Mouse (Mus musculus): ENCODE data around the gene Lypd5. TPM values are rescaled to one million over a fixed set of nuclear protein-coding genes. Genes with fewer than 3 reads are reported as not detected.
A peak's percentile ranks its signal among the peaks of the same experiment; 100 is the strongest.

The Lypd5 gene
- polyA plus RNA-seq, 1 experiment, result not detected

DNA sequence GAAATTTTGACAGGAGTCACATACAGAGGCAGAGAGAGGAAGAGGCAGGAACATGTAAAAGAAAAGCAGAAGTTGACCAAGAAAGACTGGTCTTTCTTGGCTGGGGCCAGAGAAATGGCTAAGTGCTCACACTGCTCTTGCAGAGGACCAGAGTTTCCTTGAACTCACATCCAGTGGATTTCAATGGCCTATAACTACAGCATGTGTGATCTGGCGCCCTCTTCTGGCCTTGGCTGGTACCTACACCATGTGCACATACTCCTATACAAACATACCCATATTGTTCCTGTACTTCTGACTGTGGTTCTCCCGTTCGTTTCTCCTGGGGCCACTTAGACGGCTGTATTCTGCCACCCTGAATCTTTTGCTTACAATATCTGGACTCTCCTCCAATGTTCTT lies 12.0 kb downstream of the Lypd5 start:
- no peak for DNase-seq (ENCODE audit: low spot score)

GRCm38 (mm10) chr7:24363228-24363627 lies 14.2 kb downstream of the Lypd5 start:
- DNase-seq (ENCODE audit: low spot score), result no peak

GRCm38 (mm10) chr7:24364827-24365226 lies 15.8 kb downstream of the Lypd5 start:
- DNase-seq (ENCODE audit: low spot score), result no peak

DNA sequence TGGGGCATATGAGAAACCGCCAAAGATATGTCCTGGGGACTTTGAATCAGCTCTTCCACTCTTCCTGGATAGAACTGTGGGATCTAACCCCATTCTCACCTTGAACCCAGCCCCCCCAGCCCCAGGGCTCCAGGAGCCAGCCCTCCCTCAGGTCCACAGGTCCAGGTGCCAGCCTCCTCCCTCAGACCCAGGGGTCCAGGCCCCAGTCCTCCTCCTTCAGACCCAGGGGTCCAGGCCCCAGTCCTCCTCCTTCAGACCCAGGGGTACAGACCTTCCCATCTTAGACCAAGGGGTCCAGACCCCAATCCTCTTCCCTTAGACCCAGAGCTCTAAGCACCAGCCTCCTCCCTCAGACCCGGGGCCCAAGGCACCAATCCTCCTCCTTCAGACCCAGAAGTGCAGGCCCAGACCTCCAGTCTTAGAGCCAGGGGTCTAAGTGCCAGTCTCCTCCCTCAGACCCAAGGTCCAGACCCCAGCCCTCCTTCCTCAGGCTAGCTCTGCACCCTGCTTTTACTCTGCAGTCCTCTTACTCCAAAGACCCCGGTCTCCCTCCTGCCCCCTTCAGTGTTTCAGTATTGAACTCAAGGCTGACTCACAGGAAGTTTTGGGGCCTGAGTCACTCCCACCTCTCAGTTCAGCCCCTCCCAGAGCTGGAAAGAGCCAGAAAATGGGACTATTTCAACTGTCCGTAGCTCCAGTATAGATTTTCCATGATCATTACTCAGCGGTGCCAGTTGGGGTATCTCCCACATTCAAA lies 16.4 kb downstream of the Lypd5 start:
- no peak for DNase-seq (ENCODE audit: low spot score)

- no peak for DNase-seq (ENCODE audit: low spot score)
Observed at GRCm38 (mm10) chr7:24366716-24367632, 18.0 kb downstream of the Lypd5 start.

GRCm38 (mm10) chr7:24368226-24368625 lies 19.2 kb downstream of the Lypd5 start:
- DNase-seq (ENCODE audit: low spot score), result no peak

- no peak for DNase-seq (ENCODE audit: low spot score)
Observed at GRCm38 (mm10) chr7:24368946-24369345, 19.9 kb downstream of the Lypd5 start.

DNA sequence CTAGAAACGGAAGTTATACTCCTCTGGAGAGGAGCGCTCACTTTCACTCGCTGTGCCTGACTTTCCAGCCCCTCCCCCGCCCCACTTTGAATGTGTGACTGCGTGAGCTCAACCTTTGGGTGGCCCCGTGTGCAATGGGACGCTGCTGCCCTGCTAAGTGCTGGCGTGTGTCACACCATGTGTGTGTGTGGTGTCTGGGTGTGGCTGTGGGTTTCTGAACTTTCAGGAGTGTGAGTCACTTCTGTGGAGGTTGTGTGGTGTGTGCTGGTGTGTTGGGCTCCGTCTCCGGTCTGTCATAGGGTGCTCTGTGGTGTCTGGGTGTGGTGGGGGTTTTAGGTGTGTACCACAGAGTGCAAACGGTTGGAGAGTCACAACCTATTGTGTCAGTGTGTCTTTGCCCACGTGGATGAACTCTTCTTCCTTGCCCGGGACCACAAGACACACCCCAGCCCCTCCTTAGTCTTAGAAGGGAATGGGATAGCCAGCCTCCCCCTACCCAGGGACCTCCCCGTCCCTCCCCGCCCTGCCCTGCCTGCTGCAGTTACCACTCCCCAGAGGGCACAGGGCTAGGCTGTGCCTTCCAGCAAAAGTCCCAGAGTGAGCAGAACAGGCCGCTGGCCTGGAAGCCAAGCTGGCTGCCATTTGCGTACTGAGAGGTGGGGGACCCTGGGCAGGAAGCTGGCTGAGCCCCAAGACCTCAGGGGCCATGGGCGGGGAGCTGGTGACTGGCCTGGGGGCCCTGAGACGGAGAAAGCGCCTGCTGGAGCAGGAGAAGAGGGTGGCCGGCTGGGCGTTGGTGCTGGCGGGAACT lies 20.9 kb downstream of the Lypd5 start, which contains the start of gene Kcnn4:
Gene Kcnn4, plus strand, starts transcription at position 533 of the 811 bp plus-strand sequence.
- no peak for DNase-seq (ENCODE audit: low spot score)

DNA sequence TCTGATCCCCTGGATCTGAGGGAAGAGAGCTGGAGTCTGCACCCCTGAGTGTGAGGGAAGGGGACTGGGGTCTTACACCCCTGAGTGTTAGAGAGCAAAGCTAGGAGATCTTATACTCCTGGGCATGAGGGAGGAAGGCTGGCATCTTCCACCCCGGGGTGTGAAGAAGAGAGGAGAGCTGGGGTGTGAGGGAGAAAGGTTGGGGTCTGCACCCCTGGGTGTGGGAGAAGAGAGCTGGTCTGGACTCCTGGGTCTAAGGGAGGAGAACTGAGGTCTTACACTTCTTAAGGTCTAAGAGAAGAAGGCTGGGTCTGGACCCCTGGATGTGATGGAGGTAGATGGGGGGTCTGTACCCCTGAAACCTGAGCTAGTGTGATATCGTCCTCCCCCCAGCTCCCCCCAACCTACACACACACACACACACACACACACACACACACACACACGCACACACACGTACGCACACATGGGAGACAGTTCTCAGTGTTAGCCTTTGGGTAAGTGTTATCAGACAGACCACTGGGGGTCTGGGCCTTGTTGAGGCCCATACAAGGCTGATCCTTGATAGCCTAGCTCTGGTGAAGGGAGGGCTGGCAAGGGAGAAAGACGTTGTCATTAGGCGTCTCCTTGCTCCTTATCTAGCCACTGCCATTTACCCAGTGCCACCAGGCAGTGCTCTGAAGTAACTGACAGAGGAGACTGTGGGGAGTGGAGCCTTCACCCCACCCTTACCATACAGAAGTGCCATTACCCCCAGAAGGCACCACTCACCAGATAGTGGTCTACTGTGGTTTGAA lies 22.2 kb downstream of the Lypd5 start:
- DNase-seq (ENCODE audit: low spot score), result no peak

GRCm38 (mm10) chr7:24371809-24372145 lies 22.8 kb downstream of the Lypd5 start:
- DNase-seq (ENCODE audit: low spot score), result no peak

DNA sequence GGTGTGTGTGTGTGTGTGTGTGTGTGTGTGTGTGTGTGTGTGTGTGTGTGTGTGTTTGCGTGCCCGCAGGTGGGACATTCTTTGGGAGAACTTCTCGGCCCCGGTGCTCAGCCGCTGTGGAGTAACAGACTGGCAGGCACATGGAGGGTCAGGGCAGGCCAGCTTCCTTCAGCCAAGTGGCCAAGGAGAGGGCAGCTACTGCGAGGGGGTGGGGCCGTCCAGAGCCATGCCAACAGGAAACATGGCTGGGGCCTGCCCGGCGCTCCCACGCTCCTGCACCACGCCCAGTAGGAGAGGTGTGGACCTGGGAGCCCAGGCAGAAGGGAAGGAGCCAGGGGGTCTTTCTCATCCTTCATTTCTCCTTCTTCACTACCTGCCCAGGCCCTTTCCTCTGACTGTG lies 23.3 kb downstream of the Lypd5 start:
- DNase-seq (ENCODE audit: low spot score), result no peak

- DNase-seq (ENCODE audit: low spot score), result peak; percentile 20
Observed at GRCm38 (mm10) chr7:24372786-24373185, 23.8 kb downstream of the Lypd5 start.

GRCm38 (mm10) chr7:24373538-24374379 lies 24.8 kb downstream of the Lypd5 start:
- DNase-seq (ENCODE audit: low spot score), result peak; percentile 20

GRCm38 (mm10) chr7:24376456-24376855 lies 27.5 kb downstream of the Lypd5 start:
- no peak for DNase-seq (ENCODE audit: low spot score)

DNA sequence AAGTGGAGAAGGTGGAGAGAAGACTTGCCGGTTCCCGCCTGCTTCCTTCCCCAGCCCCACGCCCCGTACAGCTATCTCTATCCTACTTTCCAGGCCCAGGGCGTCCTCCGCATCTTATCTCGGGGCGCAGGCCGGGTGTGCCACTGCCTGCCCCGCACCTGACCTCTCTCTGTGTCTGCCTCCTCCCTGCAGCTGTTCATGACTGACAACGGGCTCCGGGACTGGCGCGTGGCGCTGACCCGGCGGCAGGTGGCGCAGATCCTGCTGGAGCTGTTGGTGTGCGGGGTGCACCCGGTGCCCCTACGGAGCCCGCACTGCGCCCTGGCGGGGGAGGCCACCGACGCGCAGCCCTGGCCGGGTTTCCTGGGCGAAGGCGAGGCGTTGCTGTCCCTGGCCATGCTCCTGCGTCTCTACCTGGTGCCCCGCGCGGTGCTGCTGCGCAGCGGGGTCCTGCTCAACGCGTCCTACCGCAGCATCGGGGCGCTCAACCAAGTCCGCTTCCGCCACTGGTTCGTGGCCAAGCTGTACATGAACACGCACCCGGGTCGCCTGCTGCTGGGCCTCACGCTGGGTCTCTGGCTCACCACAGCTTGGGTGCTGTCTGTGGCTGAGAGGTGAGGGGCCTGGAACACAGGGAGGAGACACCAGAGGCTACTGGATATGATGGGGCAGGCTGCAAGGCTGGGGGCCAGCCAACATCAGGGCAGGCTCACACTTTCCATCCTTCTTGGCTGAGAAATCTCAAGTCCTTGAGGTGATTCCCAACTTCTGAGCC lies 28.3 kb downstream of the Lypd5 start:
- peak; percentile 67 for DNase-seq (ENCODE audit: low spot score)

DNA sequence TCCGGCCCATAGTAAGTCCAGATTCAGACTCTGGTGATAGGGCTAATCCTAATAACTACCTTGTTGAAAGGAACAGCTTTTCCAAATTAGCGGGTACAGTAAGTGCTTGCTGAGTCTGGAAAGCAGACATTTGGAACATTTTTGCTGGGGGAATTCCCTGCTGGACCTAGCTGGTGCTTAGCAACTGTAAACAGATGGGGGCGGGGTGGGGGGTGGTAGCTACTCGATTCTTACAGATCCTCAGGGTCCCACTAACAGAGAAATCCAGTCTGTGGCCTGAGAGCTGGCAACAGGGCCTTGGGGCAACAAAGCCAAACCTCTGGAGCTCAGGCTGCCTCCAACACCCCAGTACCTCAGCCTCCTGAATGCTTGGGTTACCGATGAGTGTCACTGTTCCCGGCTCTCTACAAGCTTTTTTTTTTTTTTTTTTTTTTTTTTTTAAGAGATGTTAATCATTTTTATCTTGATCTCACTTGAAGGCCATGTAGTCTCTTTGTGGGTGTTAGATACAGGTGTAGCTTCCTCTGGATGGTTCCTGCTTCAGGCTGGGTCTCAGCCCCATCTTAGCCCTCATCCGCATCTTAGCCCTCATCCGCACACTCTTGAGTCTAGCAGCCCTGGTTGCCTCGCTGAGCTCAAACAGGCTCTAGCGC lies 29.2 kb downstream of the Lypd5 start:
- DNase-seq (ENCODE audit: low spot score), result no peak

GRCm38 (mm10) chr7:24379934-24380333 lies 30.9 kb downstream of the Lypd5 start:
- no peak for DNase-seq (ENCODE audit: low spot score)

DNA sequence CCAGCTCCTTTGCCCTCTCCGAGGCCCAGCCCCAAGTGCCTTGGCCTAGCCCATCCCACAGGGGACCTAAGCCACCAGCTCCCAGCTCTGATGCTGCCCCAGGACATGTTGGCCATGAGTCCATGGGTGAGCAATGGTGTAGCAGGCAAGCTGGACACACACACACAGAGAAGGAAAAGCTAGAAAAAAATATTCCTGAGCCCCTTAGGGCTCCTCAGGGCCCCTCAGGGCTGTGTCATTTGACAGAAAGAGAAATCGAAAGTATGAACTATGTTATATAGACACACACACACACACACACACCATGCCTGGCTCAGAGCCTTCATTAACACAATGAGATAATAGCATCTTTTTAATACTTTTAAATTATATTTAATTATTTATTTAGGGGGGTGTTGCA lies 31.4 kb downstream of the Lypd5 start:
- DNase-seq (ENCODE audit: low spot score), result no peak
